Mouse (Mus musculus) spleen, embryonic (tissue): ENCODE measurements around the gene Cat.

Source experiments
- CTCF ChIA-PET: fragments of 350-600 bp; sonication (Branson Sonifier 250); formaldehyde crosslinking; loops from one replicate; lab custom pipeline; 2022; lab: Charles Lee

The Cat gene

GRCm38 (mm10) chr2:103484617-103485401, at the start of gene Cat:
Gene Cat, minus strand, starts transcription at chr2:103485160.
- CTCF ChIA-PET = interaction anchor here (0.6 to 1.5 kb wide), 3 partner anchors 62 to 484 kb away, joined by 3 to 11 read pairs (median 3); no protein-coding TSS in a partner anchor

- CTCF ChIA-PET = no interaction called here
Observed at GRCm38 (mm10) chr2:103525596-103525995, 40.6 kb upstream of the Cat start.

DNA sequence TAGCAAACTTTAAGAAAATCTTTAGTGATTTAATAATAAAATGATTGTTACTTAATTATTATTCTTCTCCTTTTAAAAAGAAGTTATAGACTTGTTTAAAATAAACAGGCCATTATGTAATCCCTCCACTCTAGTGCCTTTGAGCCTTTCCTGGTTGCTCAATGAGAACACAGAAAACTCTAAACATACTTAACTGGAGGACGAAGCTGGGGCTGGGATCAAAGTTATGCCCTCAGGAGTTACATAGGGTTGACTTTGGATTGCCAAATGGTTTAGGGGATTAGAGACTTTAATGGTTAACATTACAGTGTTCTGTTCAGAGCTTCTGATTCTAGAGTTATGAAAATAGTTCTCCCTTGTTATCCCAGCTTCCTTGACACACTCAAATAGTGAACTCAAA, 31.5 kb upstream of the Cat start:
- CTCF ChIA-PET = interaction anchor here (0.6 kb wide), 1 partner anchor 333 kb away, joined by 17 read pairs; no protein-coding TSS in a partner anchor

- CTCF ChIA-PET = no interaction called here
Observed at GRCm38 (mm10) chr2:103515513-103516180, 30.7 kb upstream of the Cat start.

- CTCF ChIA-PET = interaction anchor here (0.5 kb wide), 1 partner anchor 463 kb away, joined by 3 read pairs; no protein-coding TSS in a partner anchor
Observed at GRCm38 (mm10) chr2:103512066-103512795, 27.3 kb upstream of the Cat start.

GRCm38 (mm10) chr2:103511631-103512030, 26.7 kb upstream of the Cat start:
- CTCF ChIA-PET = no interaction called here

DNA sequence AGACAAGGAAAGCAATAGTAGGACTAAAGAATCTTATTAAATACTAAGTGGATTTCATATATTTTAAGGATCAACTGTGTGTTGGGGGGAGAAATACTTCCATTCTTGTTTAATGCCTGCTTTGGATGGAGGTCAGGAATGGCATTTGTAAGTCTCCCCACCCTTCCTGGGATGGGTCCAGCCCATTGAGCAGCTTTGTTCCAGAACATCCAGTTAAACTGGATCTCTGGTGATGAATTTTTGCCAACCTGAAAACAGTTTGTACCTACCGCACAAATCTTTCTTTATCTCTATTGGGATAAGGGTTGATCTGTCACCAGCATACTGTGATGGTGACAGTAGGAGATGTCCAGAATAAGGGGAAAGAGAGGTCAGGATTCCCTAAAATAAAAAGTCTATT, 26.1 kb upstream of the Cat start:
- CTCF ChIA-PET = no interaction called here

DNA sequence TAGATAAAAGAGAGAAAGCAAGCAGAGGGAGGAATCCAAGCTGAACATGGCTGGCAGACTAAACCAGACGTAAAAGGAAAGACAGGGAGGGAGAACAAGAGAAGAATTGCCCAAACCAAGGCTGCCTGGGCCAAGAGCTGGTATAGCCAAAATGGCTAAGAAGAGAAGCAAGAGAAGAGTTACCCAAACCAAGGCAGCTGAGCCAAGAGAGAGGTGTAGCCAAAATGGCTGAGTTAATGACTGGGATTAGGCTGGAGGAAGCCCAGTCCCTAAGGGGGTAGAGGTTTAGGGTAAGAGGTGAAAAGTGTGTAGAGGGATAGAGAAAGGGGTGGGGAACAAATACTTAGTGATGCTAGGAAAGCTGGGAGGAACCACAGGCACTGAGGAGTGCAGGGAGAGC, 22.7 kb upstream of the Cat start:
- CTCF ChIA-PET = interaction anchor here (0.7 kb wide), 1 partner anchor 27 kb away, joined by 3 read pairs; no protein-coding TSS in a partner anchor

DNA sequence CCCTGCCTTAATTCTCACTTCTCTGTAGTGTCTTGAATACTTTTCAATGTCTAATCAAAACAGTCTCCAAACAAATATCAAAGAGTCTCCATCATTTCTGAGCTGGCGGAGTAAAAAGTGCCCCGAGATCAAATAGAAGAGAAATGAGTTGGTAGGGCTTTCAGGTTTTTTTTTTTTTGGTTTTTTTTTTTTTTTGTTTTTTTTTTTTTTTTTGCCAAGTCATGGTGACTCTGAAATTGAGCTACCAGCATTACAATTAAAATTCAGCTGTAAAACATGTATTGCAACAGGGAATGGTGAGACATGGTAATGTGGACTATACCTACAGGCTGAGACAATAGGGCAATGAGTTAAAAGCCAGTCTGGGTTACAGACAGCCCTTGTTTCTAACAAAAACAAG, 21.0 kb upstream of the Cat start:
- CTCF ChIA-PET = interaction anchor here (1.0 kb wide), 1 partner anchor 49 kb away, joined by 3 read pairs; no protein-coding TSS in a partner anchor

GRCm38 (mm10) chr2:103504463-103504862, 19.5 kb upstream of the Cat start:
- CTCF ChIA-PET = interaction anchor here (1.0 kb wide), 1 partner anchor 14 kb away, joined by 3 read pairs; no protein-coding TSS in a partner anchor

GRCm38 (mm10) chr2:103500769-103501168, 15.8 kb upstream of the Cat start:
- CTCF ChIA-PET = interaction anchor here (0.5 kb wide), 1 partner anchor 408 kb away, joined by 3 read pairs; no protein-coding TSS in a partner anchor

DNA sequence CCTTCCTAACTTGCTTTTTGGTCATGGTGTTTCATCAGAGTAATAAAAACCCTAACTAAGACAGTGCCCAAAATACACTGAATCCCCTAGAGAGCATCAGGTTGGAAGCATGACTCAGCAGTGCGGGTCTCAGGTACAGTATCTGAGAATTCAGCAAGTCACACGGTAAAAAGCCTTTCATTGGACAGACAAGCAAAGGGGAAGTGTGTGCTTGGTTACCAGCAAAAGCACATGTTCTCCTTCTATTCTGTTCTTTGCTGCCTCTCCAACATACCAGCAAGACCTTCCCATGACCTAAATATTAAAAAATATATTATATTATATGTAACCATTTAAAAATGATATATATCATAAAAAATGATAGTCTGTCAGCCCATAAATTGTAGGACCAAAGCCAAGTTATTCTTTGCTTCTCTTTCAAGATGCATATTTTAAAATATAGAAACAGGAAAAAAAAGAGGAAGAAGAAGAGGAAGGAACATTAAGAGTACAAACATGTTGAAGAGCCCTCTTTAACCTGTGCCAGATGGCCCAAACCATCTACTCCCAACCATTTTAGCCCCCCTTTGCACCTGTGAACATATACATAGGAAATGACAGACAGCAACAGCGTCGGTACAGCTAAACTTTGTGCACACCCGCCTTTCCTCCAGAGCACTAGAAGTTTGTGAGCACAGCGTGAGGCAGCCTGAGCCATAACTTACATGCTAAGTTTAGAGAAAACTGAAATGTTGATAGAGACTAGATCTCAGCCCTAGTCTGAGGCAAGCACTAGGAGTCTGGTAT, 10.9 kb upstream of the Cat start:
- CTCF ChIA-PET = no interaction called here

DNA sequence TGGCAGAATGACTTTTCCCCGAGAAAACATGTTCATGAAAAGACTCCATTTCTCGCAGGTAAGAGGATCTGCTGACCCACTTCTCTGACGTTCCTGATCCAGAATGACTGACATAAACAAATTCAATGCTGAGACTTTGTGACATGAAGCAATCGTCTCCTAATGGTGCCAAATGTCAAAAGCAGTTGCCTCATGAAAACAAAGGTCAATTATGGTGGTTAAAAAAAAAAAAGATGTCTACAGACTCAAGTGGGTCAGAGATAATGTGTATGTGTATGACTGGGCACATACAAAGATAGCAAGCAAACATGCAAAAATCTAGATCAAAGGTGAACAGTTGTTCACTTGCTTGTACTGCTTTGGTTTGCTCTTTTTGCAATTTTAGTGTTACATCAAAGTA, 8.9 kb upstream of the Cat start:
- CTCF ChIA-PET = no interaction called here

- CTCF ChIA-PET = no interaction called here
Observed at GRCm38 (mm10) chr2:103492526-103492925, 7.6 kb upstream of the Cat start.

DNA sequence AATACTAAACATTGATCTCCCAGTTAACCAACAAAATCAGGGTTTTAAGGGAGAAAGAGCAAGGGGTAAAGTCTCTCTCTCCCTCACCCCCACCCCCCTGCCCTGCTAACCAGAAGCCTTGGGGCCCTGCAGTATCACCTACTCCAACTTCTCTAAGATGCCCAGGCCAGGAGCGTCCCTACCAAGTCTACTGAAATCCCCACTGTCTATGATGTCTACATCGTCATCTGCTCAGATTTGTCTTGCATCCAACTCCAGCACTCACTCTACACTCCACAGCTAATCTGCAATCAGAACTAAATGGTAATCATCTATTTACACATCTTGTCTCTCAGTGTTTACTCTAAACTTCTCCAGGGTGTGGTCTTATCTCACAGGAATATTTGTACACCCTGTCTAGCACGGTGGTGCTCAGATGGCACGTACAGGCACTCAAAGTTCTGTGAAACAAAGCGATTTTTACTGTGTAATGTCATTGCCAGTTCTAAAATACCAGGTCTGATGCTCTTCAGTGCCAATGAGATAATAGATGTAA, 907 bp downstream of the Cat start:
- CTCF ChIA-PET = interaction anchor here (1.5 kb wide), 1 partner anchor 63 kb away, joined by 3 read pairs; no protein-coding TSS in a partner anchor

DNA sequence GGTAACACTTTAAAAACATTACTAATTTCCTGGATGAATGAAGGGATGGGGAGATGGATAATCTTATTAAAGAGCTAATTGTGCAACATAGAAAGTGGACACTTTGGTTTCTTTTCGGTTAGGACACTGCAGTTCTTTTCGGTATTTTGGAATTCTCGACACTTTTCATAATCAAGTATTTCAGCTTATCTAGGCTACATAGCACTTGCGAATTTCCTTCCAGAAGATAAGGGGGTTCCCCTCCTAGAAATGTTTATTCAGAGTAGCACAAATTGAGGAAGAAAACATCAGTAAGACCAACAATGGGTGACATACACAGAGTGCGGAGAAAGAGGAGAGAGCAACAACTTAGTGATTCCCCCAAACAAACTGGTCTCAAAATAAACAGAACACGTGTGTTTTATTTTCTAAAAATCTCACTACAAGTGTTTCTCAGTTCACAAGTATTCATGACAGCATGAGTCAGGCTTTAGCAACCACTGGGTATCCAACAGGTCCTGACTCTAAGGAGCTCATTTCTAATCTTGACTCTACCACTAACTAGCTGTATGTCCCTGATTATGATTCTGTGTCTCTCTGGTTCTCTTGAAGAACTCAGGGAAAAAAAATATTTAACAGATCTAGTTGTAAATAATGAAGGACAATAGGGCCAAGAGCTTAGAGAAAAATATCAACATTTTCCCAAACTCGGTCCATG, 1.5 kb downstream of the Cat start:
- CTCF ChIA-PET = interaction anchor here (1.5 kb wide), 1 partner anchor 64 kb away, joined by 3 read pairs; no protein-coding TSS in a partner anchor

DNA sequence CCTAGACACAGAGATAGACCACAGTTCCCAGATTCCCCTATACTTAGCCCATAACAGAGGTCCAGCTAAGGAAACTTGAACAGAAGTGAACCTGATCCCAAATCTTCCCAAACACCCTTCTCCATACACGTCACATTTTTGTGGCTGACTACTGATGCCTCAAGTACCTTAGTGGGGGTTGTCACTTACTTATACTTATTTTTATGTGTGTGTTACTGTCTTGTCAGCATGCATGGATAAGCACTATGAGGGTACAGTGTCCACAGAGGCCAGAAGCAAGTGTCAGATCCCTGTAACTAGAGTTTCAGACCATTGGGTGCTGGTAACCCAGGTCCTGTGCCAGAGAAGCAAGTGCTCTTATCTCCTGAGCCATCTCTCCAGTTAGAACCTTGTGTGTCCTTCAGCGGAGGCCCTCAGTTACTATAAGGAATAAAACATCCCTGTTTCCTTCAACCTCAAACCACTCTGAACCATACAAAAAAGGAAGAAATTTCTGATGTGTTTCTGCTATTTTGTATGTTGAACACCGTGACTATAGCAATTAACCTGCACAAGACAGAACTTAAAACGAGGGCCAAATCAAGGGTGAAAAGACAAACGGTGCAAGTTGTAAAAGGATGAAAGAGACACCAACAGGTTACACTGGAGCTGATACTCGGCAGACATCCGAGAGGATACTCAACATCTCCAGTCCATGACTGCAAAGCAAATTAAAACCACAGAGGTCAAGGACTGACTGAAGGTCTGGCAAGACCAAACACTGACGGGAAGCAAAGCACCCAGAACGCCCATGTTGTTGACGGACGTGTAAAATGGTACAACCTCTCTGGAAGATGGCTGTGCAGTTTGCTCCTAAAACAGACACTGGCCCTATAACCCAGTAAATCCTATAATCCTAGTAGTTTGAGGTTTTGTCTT, 3.4 kb downstream of the Cat start:
- CTCF ChIA-PET = interaction anchor here (0.7 kb wide), 1 partner anchor 282 kb away, joined by 3 read pairs; no protein-coding TSS in a partner anchor

DNA sequence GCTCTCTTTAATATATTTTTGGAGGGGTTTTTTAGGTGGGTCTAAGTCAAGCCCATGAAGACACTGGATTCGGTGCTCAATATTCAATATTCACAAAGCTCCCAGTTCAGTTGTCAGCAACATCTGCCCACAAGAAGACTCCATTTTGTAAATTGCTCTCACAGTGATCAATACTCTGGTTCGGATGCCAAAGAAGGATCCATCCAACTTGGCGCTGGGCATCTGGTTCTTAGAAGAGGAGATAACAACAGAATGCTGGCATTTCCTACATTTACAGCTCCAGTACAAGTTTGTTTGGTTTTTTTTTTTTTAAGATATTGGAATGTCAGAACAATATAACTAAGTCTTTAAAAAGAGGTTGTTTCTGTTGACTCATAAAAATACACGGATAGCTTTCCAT, 4.1 kb downstream of the Cat start:
- CTCF ChIA-PET = interaction anchor here (0.6 to 0.7 kb wide), 3 partner anchors 27 to 282 kb away, joined by 3 read pairs; no protein-coding TSS in a partner anchor

- CTCF ChIA-PET = interaction anchor here (0.6 kb wide), 1 partner anchor 66 kb away, joined by 3 read pairs; no protein-coding TSS in a partner anchor
Observed at GRCm38 (mm10) chr2:103480240-103480639, 4.7 kb downstream of the Cat start.
